Mouse (Mus musculus) gastrocnemius, adult 8-10 months (tissue): ENCODE results near the gene Arhgdib. TPM values are rescaled to one million over a fixed set of nuclear protein-coding genes. Genes with fewer than 3 reads are reported as not detected.

Experiments used
- DNase-seq, 2 experiments: peaks; one replicate each; pipeline ENCODE4 v3.0.0; 2022; ENCODE audit warnings: low spot score in 2 of 2
- total RNA-seq, 4 experiments: library from RNA; stranded (reverse); gene quantifications; 2 replicates each; pipeline ENCODE4 v1.2.4; 2022

The Arhgdib gene
- total RNA-seq, 4 experiments from 2014 or later: 3.9 to 9.6 (median 5.3) TPM

DNA sequence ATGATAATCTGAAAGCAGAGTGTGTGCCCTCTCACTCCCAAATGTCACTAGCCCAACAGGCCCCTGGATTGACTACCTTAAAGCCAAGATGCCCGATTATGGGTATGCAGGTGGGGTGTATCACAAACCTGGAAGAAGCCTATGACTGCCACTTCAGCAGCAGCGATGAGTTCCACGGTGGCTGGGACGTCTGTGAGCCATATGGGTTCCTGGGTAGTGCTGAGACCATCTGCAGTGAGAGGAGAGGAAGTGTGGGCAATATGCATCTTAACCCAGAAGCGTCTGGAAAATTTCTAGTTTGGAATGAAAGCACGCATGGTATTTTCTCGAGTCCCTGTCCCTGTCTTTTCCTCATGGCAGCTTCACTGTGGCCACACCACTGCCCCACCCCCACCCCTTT, 20.1 kb downstream of the Arhgdib start:
- DNase-seq: no peak

DNA sequence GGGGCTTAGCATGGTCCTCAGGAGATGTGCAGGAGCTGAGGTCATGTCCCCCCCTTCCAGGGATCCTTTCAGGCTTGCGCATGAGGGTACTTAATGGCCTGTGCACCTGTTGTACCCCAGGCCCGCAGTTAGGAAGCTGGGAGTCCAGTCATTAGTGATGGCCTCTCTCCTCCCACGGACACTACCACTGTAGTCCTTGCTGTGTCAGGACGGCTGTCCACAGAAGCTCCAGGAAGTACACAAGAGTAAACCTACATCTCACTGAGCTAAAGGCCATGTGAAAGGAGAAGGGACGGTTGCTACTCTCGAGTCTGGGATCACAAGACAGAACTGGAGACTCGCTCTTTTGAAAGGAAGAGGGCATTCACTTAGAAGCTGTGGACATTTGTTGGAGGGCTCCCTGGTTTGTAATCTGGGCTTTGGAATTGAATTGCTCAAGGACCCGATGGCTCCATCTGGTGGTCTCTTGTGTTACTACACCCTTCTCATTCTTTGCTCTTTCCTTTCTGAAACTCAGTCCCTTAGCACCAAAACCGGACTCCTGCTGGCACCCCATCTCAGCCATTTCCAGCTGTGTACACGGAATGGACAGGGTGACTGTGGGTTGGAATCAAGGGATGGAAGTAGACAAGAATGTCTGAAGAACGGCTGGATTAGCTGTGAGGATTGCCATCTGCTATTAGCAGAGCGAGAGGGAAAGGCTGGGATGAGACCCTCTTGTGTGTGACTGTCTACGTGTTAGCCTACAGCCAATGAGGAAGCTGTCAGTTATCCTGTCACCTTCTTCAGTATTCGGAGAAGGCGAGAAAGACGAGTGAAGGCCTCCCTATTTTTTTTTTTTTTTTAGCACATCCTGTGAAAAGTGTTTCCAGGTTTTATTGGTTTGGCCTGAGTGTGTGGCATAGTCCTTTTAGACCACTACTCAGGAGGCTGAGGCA, 21.1 kb downstream of the Arhgdib start:
- peak; percentile 43 to 55 for DNase-seq

DNA sequence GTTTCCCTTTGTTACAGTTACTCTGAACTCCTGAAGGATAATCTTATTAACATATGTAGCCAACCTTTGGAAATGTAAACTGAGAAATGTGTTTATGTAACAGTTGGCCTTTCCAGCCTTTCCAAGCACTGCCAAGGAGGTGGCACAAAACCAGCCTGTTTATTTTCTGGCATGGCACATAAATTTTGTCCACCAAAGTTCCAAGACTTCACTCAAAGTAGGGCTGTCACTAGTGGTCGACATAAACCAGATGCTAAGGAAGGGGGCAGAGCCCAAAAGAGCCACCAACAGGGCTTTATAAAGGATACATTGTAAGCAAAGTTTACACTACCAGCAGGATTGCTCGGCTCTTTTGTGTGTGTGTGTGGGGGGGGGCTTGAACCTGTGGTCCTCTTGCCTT, 23.8 kb downstream of the Arhgdib start:
- DNase-seq: no peak

DNA sequence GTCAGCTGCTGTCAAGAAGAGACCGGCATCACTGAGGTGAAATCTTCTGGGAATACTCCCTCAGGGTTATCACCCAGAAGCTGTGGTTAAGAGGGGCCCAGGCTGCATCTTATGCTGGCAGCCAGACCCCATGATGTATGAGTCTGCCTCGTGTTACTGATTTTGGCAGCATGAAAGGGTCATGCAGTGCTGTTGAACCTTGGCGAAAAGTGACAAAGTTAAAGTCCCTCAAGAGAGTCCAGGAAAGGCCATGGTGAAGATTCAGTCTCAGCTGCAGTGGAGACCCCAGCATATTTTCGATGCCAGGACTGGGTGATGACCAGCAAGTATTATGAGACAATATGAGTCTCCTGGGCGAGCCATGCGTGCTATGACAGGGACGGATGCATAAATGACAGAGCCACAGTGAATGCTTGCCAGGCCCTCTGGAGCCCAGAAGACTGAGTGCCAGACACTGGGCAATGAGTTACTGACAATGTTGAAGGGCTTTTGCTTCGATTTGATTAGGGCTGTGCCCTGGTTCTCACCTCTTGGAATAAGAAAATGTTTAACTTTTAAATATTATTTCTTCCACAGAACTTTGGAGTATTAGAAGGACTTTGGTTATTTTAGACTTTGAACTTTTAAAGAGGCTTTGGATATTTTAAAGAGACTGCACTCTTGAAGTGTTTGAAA, 25.8 kb downstream of the Arhgdib start:
- no peak for DNase-seq

DNA sequence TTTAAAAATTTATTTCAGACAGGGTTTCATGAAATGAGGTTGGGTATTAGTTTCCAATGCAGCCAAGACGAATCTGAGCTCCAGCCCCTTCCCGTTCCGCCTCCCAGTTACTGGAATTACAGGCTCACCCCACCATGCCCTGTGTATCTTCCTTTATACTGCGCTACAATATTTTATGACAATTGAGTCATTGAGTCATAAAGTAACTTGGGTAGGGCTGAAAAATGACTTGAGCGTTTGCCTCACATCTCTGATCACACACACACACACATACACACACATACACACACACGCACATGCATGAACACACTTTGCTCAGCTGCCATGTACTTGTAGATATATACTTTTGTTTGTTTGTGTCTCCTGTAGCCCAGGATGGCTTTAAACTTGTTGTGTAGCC, 27.5 kb downstream of the Arhgdib start:
- no peak for DNase-seq

DNA sequence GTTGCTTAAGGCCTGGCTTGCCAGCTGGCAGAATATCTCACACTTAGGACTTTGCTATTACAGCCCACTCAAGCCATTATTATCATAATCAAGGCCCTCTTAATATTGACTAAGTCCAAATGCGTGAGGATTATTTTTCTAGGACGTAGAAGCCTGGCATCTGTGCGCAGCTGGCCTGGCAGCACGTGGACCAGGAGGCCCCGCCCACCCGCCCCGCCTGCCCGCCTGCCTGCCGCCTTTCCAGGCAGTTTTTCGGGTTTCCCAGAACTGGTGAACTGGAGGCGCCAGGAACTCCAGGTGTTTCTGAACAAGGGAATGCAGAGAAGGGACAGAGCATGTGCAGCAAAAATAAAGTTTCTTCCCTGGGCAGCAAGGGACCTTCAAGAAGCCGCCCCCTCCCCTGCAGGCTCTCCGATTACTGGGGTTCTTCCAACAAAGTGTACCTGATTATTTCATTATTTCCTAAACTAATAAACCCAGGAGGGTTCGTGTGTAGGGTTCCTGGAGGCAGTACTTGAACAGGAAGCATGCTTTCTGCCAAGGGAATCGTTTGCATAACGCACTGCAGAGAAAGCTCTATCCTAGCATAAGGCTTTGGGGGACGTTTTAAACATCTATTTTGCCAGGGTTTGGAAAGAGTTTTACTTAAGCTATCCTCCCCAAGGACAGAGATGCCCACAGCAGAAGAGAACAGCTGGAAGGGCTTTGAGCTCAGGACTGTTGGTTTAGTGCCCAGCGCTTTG, 28.1 kb downstream of the Arhgdib start:
- peak in 1 of 2 experiments; percentile 21 for DNase-seq

DNA sequence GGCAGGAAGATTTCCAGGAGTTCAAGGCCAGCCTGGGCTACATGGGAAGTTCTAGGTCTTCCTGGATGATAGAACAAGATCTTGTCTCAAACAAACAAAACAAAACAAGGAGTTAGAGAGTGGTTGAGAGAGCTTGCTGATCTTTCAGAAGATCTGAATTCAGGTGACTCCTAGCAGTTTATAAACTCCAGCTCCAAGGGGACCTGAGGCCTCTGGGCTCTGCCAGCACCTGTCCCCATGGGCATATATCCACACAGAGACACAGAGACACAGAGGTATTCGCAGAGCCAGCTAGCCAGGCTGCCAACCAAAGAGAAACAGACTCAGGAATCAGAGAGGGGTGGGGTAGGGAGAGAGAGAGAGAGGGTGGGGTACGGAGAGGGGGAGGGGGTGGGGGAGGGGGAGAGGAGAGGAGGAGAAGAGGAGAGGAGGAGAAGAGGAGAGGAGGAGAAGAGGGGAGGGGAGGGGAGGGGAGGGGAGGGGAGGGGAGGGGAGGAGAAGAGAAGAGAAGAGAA, 28.9 kb downstream of the Arhgdib start:
- DNase-seq: no peak

DNA sequence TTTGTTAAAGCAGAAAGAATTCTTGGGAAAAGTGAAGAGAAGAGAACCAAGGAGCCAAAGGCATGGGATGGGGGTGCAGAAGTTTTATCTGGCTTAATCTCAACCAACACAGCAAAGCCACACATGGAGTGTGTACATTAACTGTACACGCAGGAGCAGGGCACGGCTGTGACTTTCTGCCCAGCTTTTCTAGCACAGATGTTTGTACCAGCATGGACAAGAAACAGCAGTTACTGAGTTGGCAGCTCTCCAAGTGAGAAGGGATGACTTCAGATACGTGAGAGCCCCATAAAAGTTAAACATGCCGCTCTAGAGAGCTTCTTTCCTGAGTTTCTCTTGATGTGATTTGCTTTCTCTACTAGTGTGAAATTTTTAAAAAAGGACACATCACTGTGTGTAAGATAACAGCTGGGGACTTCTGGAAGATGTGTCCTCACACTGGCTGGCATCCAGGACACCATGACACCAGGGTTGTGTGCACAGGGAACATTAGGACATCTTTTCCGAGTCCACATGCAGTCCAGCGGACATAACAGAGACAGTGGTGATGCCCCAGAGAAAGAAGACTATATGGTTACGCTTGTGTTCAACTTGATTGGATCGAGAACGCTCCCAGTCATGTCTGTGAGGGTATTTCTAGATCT, 31.3 kb downstream of the Arhgdib start:
- DNase-seq: no peak

DNA sequence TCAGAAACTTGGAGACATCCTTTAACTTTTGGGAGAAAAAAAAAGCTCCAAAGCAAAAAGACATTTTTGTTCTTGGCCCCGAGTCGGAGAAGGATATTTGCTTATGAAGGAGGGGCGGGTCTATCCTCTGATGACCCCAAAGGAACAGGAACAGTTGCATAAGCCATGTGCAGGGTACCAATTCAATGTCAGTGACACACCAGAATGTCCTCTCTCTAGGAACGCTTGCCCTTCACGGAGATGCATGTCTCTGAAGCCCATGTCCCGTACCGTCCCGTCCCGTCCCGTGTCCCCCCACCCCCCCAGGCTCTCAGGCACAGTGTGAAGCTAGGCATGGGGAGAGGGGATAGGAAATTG, 34.8 kb downstream of the Arhgdib start:
- no peak for DNase-seq

DNA sequence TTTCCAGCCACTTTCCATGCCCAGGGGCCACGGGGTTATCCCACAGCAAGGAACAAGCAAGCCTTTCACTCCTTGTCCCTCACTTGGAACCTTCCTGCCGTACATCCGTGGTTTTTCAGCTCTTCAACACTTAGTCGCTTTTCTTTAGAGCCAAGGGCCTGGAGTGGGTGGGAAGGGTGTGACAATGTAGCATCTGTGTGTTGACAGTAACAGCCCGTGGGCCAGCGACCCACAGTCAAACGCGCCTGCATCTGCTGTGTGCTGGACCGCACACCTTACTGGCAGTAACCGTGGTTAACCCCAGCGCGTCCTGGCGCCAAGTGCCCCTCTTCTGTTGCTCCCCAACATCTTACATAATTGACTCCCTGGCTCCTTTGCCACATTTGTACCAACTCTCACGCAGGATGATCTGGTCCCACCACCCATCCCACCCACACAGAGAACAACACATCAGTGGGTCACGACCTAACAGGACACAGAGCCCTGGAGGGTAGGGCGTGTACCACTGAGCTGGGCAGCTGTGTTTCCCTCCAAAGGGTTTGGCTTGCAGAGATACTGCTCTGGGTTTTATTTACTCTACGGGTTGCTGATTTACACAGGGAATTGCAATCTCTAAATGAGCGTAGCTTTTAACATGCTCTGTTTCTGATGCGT, 35.3 kb downstream of the Arhgdib start:
- DNase-seq: no peak

DNA sequence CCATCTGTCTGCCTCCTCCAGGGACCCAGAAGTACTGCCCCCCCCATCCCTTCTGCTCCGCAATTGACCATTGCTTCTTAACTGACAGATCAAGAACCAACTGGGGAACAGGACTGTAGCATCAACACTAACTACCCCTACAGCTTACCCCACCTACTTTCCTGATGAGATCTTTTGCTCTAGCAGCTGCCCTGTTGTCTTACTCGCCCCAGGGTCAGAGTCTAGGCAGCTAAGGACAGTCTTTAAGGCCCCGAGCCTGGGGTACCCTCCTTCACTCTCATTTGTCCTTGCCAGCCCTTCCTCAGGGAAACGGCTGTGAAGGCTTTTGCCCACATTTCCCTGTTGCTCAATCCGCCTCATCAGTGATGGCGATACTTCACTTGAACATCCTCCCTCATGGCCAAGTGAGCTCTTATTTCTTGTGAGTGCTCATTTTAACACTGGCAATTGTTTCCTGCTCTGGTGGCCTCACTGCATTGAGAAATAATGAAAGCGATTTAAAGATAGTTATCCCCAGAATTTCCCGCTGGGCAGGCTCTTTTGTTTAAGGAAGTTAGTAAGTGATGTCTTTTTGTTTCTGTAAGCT, 37.7 kb downstream of the Arhgdib start:
- DNase-seq: no peak

DNA sequence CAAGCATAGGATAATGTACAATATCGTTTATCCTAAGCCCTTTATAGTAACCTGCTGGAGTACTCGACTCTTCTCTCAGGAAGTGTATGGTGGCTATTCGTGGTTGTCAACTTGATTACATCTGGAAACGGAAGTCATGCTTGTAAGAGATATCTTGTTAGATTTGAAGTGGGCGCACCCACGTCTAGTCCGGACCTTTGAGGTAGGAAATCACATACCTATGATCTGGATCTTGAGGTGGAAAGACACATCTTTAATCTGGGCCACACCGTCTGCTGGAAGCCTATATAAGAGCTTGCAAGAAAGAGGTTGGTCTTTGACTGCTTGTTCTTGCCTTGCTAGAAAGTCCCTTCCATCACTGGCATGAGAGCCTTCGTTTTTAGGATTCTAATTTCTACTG, 39.2 kb downstream of the Arhgdib start:
- DNase-seq: no peak

DNA sequence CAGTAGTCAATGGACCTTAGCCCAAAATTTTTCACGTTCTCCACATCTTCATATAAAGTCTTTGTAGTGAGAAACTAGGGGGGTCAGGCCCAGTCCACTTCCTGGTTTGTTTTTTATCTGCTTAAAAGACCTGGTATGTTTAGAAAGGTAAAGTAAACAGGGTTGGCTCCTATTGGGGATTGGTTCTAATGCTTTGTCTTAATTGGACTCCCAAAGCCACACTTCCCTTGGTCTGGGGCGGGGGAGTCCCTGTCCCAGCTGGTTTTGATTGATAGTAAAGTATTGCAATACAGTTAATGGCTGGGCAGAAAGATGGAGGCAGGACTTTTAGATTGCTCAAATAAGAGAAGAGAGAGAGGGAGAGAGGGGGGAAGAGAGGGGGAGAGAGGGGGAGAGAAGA, 40.7 kb downstream of the Arhgdib start:
- no peak for DNase-seq

DNA sequence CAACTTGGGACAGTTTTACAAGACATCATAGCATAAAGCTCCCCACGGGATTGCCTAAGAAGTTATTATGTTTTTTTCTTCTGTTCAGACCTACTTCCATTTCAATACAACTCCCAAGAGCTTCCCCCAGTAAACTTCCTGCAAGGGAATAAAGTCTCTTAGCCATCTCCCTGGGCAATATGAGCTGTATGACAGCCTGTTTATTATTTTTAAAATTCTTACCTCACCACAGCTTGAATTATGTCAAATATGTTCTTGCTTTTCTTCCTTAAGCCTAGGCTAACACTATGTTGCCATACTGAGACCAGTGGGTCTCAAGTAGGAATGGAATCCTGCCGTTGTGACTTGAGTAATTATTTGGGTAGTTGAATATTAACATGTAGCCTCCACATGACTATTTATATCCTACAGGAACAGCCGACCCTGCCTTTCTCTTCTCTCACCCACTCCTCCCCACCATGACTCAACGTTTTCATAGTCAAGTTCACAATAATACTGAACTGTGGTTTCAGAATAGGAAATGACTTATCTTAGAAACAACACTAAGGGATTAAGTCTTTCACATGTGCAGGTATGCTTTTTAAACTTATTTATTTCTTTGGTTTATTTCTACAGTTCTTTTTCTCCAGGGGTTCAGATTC, 41.2 kb downstream of the Arhgdib start:
- no peak for DNase-seq

DNA sequence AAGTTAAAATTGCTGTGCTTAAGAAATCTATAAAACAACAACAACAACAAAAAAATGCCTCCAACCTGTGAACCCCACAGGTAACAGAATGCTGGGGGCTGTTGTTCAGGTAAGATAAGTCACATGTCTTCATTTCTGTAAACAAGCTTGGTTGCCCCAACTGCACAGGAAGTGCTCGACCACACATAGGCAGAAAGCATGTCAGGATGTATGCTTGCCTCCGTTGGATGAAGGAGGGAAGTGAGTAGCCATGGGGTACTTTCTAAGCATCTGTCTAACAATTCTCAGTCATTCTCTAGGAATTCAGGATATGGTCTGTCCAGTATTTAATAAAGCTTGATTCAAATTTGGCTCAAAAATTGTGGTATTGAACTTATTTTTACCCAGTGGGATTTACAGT, 42.7 kb downstream of the Arhgdib start:
- DNase-seq: no peak

DNA sequence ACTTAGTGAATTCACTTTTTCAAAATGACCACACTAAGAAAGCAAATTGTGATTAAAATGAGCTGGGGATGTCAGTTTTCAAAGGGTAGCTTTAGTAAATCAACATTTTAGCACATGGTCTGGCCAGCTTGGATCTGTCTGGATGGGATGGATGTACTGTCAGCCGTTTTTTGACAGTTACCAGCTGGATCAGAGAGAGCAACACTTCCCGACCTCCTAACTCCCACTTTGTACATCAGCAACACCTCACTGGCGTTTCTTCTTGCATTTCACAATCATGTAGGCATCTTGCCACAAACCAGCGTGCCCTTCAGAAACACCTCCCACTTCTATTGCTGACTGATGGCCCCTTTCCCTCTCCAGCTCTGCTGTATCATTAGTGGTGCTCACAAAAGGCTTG, 43.5 kb downstream of the Arhgdib start:
- DNase-seq: no peak

DNA sequence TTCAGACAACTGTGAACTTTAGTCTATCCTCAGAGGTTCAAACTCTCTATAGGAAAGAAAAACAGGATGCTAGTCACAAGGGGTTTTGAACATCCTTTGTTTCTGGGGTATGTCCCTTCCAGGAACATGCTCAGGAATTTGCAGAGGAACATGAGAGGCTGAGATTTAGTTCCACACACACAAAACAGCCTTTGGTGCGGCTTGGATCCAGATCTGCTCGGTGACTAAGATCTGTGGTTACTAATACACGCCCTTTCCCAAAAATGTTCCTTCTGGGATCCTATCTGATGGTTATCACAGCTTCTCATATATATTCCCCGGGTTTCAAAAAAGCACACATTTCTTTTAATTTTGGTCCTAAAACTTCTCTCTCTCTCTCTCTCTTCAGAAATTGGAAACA, 43.9 kb downstream of the Arhgdib start:
- peak in 1 of 2 experiments; percentile 15 for DNase-seq

DNA sequence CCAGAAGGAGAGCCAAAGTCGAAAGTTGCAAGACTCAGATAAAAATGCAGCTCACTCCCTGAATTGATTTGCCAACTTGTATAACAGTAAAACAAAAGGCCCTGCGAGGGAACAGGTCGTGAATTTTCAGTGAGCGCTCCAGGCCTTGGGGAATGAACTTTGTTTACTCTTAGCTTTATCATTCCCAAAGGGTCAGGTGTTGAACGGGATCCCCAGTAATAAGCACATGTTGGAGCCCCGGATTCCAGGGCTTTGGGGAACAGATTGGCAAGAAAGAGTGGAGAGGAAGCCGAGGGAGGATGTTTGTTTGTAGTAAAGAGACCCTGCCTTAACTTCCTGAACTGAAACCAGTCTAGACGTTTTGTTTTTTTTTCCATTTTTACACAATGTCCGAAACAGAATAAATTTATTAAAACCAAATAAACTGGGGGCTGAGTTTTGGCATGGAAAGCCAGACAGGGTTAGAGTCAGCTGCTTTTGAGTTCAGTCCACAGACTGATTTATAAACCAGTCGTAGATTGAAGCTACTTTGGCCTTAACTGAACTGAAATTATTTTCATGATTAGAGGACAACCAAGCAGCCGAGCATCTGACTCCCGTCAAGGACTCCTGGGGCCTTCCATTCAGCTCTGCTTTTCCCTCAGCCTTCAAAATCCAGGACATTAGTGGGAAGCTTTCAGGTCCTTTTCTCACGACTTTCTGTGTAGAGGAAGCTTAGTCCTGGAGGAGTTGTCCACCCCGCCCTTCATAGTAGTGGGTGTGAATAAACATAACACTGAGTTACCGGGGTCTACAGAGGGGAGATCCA, 47.0 kb downstream of the Arhgdib start:
- peak in 1 of 2 experiments; percentile 16 for DNase-seq

DNA sequence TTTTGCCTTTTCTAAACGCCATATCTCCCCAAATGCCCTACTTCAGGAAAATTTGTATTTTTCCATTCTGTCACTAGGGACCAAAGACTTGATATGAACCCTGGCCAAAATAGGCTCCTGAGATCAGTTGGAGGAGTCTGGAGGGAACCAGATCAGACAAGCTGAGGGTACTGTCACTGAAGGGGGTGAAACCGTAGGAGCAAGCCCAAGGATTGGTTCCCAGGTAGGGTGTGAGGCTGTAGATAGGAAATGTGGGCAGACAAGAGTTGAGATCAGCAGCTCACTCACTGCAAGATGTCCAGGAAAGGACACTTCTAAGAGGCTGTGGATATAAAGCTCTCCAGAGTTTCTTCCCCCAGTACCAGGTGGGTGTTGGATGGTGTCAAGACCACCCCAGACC, 49.7 kb downstream of the Arhgdib start:
- no peak for DNase-seq
